Mouse (Mus musculus) MEL (cell line): Measurements from ENCODE around the gene Styk1. TPM values are rescaled to one million over a fixed set of nuclear protein-coding genes. Genes with fewer than 3 reads are reported as not detected.

Experiments used
- DNase-seq: peaks from one replicate; pipeline ENCODE4 v3.0.0; 2011; ENCODE audit warnings: low read depth, low spot score
- H3K27ac ChIP-seq: 2 replicates; pipeline ENCODE4 v1.5.1; 2012; ENCODE audit warnings: low read depth, mild to moderate bottlenecking, control low read depth, low read length, moderate library complexity; ENCODE audit not compliant: control insufficient read depth
- H3K27me3 ChIP-seq, 2 experiments: fragments of 150-350 bp in 1 of 2; sonication (generic) in 1 of 2; 2 replicates each; pipeline ENCODE4 v1.6.1; 2012; ENCODE audit warnings: low read length in 2 of 2, mild to moderate bottlenecking in 2 of 2, improper control_type of control experiment in 1 of 2, moderate library complexity in 1 of 2; ENCODE audit not compliant: insufficient read depth in 2 of 2, control insufficient read depth in 1 of 2
- H3K36me3 ChIP-seq, 2 experiments: 2 replicates each; pipeline ENCODE4 v1.6.1; 2012 to 2014; ENCODE audit warnings: low read length in 2 of 2, improper control_type of control experiment in 1 of 2, inconsistent platforms in 1 of 2, mild to moderate bottlenecking in 1 of 2; ENCODE audit not compliant: insufficient read depth in 2 of 2, control insufficient read depth in 1 of 2
- H3K4me1 ChIP-seq, 2 experiments: fragments of 150-350 bp in 1 of 2; sonication (generic) in 1 of 2; 2 replicates each; pipeline ENCODE4 v1.6.1; 2012; ENCODE audit warnings: low read length in 2 of 2, improper control_type of control experiment in 1 of 2, mild to moderate bottlenecking in 1 of 2; ENCODE audit not compliant: insufficient read depth in 2 of 2, control insufficient read depth in 1 of 2
- H3K4me3 ChIP-seq, 2 experiments: fragments of 150-350 bp in 1 of 2; sonication (generic) in 1 of 2; 2 replicates each; pipeline ENCODE4 v1.5.1; 2012; ENCODE audit warnings: low read depth in 2 of 2, low read length in 2 of 2, mild to moderate bottlenecking in 2 of 2, moderate library complexity in 2 of 2, control low read depth in 1 of 2, improper control_type of control experiment in 1 of 2; ENCODE audit not compliant: control insufficient read depth in 1 of 2, insufficient read depth in 1 of 2
- H3K79me2 ChIP-seq: 2 replicates; pipeline ENCODE4 v1.6.1; 2012; ENCODE audit warnings: mild to moderate bottlenecking, low read length, moderate library complexity; ENCODE audit not compliant: control insufficient read depth, poor library complexity, insufficient read depth
- H3K9ac ChIP-seq: 2 replicates; pipeline ENCODE4 v1.6.1; 2012; ENCODE audit warnings: low read depth, mild to moderate bottlenecking, control low read depth, low read length, moderate library complexity; ENCODE audit not compliant: control insufficient read depth, poor library complexity, severe bottlenecking
- H3K9me3 ChIP-seq: fragments of 150-350 bp; sonication (generic); replicated peaks from 2 replicates; pipeline ENCODE4 v1.6.1; 2012; ENCODE audit warnings: mild to moderate bottlenecking, low read length, improper control_type of control experiment, moderate library complexity; ENCODE audit not compliant: insufficient read depth
- BHLHE40 ChIP-seq: IDR thresholded peaks from 2 replicates; pipeline ENCODE4 v1.6.1; 2012; ENCODE audit warnings: low read depth, mild to moderate bottlenecking, inconsistent platforms, low read length, improper control_type of control experiment, borderline replicate concordance
- CHD2 ChIP-seq: IDR thresholded peaks from 2 replicates; pipeline ENCODE4 v1.6.1; 2011; ENCODE audit warnings: low read length, improper control_type of control experiment
- CTCF ChIP-seq, 3 experiments: IDR thresholded peaks in 2 of 3; conservative IDR thresholded peaks in 1 of 3; 2 replicates each; pipeline ENCODE4 v1.5.1; 2011 to 2012; ENCODE audit warnings: low read length in 3 of 3, low read depth in 2 of 3, mild to moderate bottlenecking in 2 of 3, improper control_type of control experiment in 1 of 3, inconsistent platforms in 1 of 3, mixed read lengths in 1 of 3, moderate library complexity in 1 of 3; ENCODE audit not compliant: control insufficient read depth in 1 of 3, insufficient read depth in 1 of 3, poor library complexity in 1 of 3, severe bottlenecking in 1 of 3
- GABPA ChIP-seq: IDR thresholded peaks from 2 replicates; pipeline ENCODE4 v1.6.1; 2012; ENCODE audit warnings: low read depth, mild to moderate bottlenecking, inconsistent platforms, low read length, improper control_type of control experiment, moderate library complexity
- GATA1 ChIP-seq: IDR thresholded peaks from 2 replicates; pipeline ENCODE4 v1.6.1; 2011; ENCODE audit warnings: low read depth, low read length, improper control_type of control experiment
- JUND ChIP-seq: IDR thresholded peaks from 2 replicates; pipeline ENCODE4 v1.6.1; 2011; ENCODE audit warnings: low read depth, mild to moderate bottlenecking, improper control_type of control experiment, low read length
- KAT2A ChIP-seq: conservative IDR thresholded peaks from 2 replicates; pipeline ENCODE4 v1.6.1; 2012; ENCODE audit warnings: low read depth, low read length, improper control_type of control experiment, inconsistent platforms
- MAFK ChIP-seq: IDR thresholded peaks from 2 replicates; pipeline ENCODE4 v1.6.1; 2011; ENCODE audit warnings: low read depth, mild to moderate bottlenecking, low read length, improper control_type of control experiment, borderline replicate concordance
- MAX ChIP-seq: IDR thresholded peaks from 2 replicates; pipeline ENCODE4 v1.6.1; 2011; ENCODE audit warnings: low read length, improper control_type of control experiment
- MAZ ChIP-seq: IDR thresholded peaks from 2 replicates; pipeline ENCODE4 v1.6.1; 2012; ENCODE audit warnings: low read depth, mild to moderate bottlenecking, inconsistent platforms, low read length, improper control_type of control experiment
- MEF2A ChIP-seq: IDR thresholded peaks from 2 replicates; pipeline ENCODE4 v1.6.1; 2014; ENCODE audit warnings: low read depth, mild to moderate bottlenecking, inconsistent platforms, low read length, improper control_type of control experiment; ENCODE audit not compliant: poor library complexity, insufficient replicate concordance, severe bottlenecking; ENCODE audit errors: extremely low read depth
- MXI1 ChIP-seq: IDR thresholded peaks from 2 replicates; pipeline ENCODE4 v1.6.1; 2011; ENCODE audit warnings: mild to moderate bottlenecking, low read depth, low read length, improper control_type of control experiment
- MYB ChIP-seq: IDR thresholded peaks from 2 replicates; pipeline ENCODE4 v1.6.1; 2011; ENCODE audit warnings: mild to moderate bottlenecking, low read depth, low read length, improper control_type of control experiment
- MYC ChIP-seq: IDR thresholded peaks from 2 replicates; pipeline ENCODE4 v1.6.1; 2011; ENCODE audit warnings: low read depth, mild to moderate bottlenecking, low read length, improper control_type of control experiment, moderate library complexity
- NELFE ChIP-seq: IDR thresholded peaks from 2 replicates; pipeline ENCODE4 v1.6.1; 2011; ENCODE audit warnings: low read depth, low read length, improper control_type of control experiment
- NRF1 ChIP-seq: IDR thresholded peaks from 2 replicates; pipeline ENCODE4 v1.6.1; 2014; ENCODE audit warnings: low read depth, mild to moderate bottlenecking, inconsistent platforms, low read length, improper control_type of control experiment, moderate library complexity; ENCODE audit not compliant: poor library complexity, insufficient read depth, severe bottlenecking
- POLR2AphosphoS5 ChIP-seq: IDR thresholded peaks from 2 replicates; pipeline ENCODE4 v1.6.1; 2012; ENCODE audit warnings: low read depth, borderline replicate concordance, mild to moderate bottlenecking, inconsistent platforms, low read length, moderate library complexity, mixed read lengths
- RCOR1 ChIP-seq: IDR thresholded peaks from 2 replicates; pipeline ENCODE4 v1.6.1; 2012; ENCODE audit warnings: low read depth, mild to moderate bottlenecking, inconsistent platforms, low read length, improper control_type of control experiment
- SIN3A ChIP-seq: IDR thresholded peaks from 2 replicates; pipeline ENCODE4 v1.6.1; 2012; ENCODE audit warnings: low read length, improper control_type of control experiment, inconsistent platforms
- UBTF ChIP-seq: IDR thresholded peaks from 2 replicates; pipeline ENCODE4 v1.6.1; 2012; ENCODE audit warnings: low read depth, mild to moderate bottlenecking, inconsistent platforms, low read length, improper control_type of control experiment, moderate library complexity, borderline replicate concordance; ENCODE audit not compliant: insufficient read depth
- USF1 ChIP-seq: IDR thresholded peaks from 2 replicates; pipeline ENCODE4 v1.6.1; 2014; ENCODE audit warnings: low read depth, mild to moderate bottlenecking, inconsistent platforms, low read length, improper control_type of control experiment, moderate library complexity
- ZC3H11A ChIP-seq: IDR thresholded peaks from 2 replicates; pipeline ENCODE4 v1.6.1; 2012; ENCODE audit warnings: low read depth, mild to moderate bottlenecking, inconsistent platforms, low read length, improper control_type of control experiment
- polyA plus RNA-seq, 2 experiments: library from polyadenylated mRNA; stranded (reverse) in 1 of 2; unstranded in 1 of 2; fragments of >175 nt in 1 of 2; fragments of >200 nt in 1 of 2; gene quantifications; 2 replicates each; pipeline versions ENCODE4 v1.2.1 to v1.2.4; 2012; ENCODE audit warnings: low replicate concordance in 2 of 2, low read depth in 1 of 2; ENCODE audit not compliant: insufficient read length in 2 of 2, insufficient read depth in 1 of 2, missing spikeins in 1 of 2
- total RNA-seq: library from RNA; depleted of rRNA; stranded (reverse); fragments of 300-350 nt; gene quantifications from 2 replicates; pipeline ENCODE4 v1.2.3, GENCODE M21; 2012

Gene Styk1
- total and polyA plus RNA-seq, 3 experiments, result 0.11 to 0.12 TPM; not detected in 1

DNA sequence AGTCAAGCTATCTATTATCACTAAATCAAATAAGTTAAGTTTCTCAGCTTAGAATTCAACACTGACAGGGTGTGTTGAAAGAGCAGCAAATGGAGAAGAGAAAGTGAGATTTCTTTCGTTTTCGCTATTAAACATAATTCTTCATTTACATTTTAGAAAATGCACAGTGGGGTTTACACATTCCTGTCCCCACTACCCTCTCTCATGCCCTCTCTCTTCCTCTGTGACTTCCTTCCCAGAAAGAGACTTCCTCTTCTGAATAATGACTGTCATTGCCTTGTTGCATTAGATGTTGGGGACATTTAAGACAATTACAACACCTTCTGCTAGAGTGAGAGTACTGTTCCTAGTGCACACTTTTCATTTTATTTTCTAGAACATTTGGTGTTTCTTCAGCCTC, 83.8 kb downstream of the Styk1 start:
- no peaks in the 10 kb centered on the region for H3K9me3 ChIP-seq
- DNase-seq, result no peak
- no peak overlapping the region for H3K9ac ChIP-seq
- H3K4me3 ChIP-seq, result no peak overlapping the region
- TF ChIP-seq KAT2A, result no peak
- no peak for TF ChIP-seq MAFK
- TF ChIP-seq MAX, result no peak
- no peak for TF ChIP-seq BHLHE40
- no peak for TF ChIP-seq JUND
- no peak for TF ChIP-seq POLR2AphosphoS5
- TF ChIP-seq MXI1, result no peak
- no peak for TF ChIP-seq MYC
- TF ChIP-seq GATA1, result no peak
- H3K36me3 ChIP-seq, result no peaks in the 10 kb centered on the region
- no peak overlapping the region for H3K27ac ChIP-seq
- H3K27me3 ChIP-seq, result no peaks in the 10 kb centered on the region
- H3K79me2 ChIP-seq, result no peaks in the 10 kb centered on the region
- no peaks in the 10 kb centered on the region for H3K4me1 ChIP-seq

DNA sequence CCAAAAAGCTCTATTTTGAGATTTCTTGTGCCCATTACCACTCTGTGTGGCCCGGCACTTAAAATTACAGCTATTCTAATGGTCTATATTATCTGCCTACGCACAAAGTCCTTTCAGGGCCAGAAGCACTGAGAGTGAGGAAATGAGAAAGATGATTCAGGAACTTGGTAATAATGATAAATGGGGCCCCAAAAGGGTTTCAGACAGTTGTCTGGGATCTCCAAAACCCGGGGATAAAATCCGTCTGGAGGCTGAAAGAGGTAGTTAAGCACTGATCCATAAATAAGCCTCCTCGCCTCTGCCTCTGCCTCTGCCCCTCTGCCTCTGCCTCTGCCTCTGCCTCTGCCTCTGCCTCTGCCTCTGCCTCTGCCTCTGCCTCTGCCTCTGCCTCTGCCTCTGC, 89.2 kb downstream of the Styk1 start:
- H3K36me3 ChIP-seq, result no peaks in the 10 kb centered on the region
- no peaks in the 10 kb centered on the region for H3K79me2 ChIP-seq
- no peaks in the 10 kb centered on the region for H3K4me1 ChIP-seq
- DNase-seq, result no peak
- no peak overlapping the region for H3K9ac ChIP-seq
- H3K9me3 ChIP-seq, result no peaks in the 10 kb centered on the region
- no peaks in the 10 kb centered on the region for H3K27me3 ChIP-seq
- H3K27ac ChIP-seq, result no peak overlapping the region
- TF ChIP-seq KAT2A (no peak), RCOR1 (no peak), ZC3H11A (no peak)
- TF ChIP-seq, all 39 proteins: peak for 0
- H3K4me3 ChIP-seq, result no peak overlapping the region

DNA sequence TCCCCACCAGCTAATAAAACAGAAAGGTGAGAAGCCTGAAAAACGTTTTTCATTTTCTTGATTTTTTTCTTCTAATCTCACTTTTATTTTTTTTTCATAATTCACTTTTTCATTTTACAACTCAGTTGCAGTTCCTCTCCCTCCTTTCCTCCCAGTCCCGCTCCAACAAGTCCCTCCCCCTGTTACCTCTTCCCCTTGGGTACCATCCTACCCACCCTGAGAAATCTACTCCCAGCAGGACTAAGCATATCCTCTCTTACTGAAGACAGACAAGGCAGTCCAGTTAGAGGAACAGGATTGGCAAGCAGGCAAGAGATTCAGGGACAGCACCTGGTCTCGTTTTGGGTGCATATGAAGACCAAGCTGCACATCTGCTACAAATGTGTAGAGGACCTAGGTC, 90.6 kb downstream of the Styk1 start:
- TF ChIP-seq SIN3A (no peak), USF1 (no peak), NELFE (no peak), ZC3H11A (no peak), MYB (no peak), NRF1 (no peak), UBTF (no peak), JUND (no peak), GABPA (no peak), CHD2 (no peak), CTCF (IDR thresholded peaks at IDR 0.05 in 2 of 3, conservative IDR thresholded peaks at IDR 0.05 in 1 of 3; ENCODE audit: control insufficient read depth in 1 of 3, insufficient read depth in 1 of 3, low read depth in 2 of 3, low read length in 3 of 3, poor library complexity in 1 of 3, severe bottlenecking in 1 of 3) (no peak), KAT2A (no peak), MEF2A (no peak), MAZ (no peak)
- no peaks in the 10 kb centered on the region for H3K36me3 ChIP-seq
- no peak overlapping the region for H3K4me3 ChIP-seq
- no peak for DNase-seq
- no peaks in the 10 kb centered on the region for H3K79me2 ChIP-seq
- H3K27ac ChIP-seq, result no peak overlapping the region
- H3K27me3 ChIP-seq, result no peaks in the 10 kb centered on the region
- no peaks in the 10 kb centered on the region for H3K4me1 ChIP-seq
- no peak overlapping the region for H3K9ac ChIP-seq
- no peaks in the 10 kb centered on the region for H3K9me3 ChIP-seq
